Mouse (Mus musculus) olfactory bulb, adult 2 months (tissue): ENCODE measurements around the gene Cyfip1. TPM values are rescaled to one million over a fixed set of nuclear protein-coding genes. Genes with fewer than 3 reads are reported as not detected.
"Not testable (repeated sequence)": the region's sequence is repeated elsewhere in the genome, so short reads cannot be mapped to it uniquely, and the experiment has no call there.

ENCODE experiments used
- H3K27ac ChIP-seq: fragments of 200-500 bp; 2 replicates; pipeline ENCODE4 v1.5.1; 2012; ENCODE audit warnings: low read depth, low read length; ENCODE audit not compliant: insufficient read depth
- H3K4me1 ChIP-seq: fragments of 200-500 bp; 2 replicates; pipeline ENCODE4 v1.6.1; 2012; ENCODE audit warnings: low read length; ENCODE audit not compliant: control insufficient read depth, insufficient read depth
- H3K4me3 ChIP-seq: fragments of 200-500 bp; 2 replicates; pipeline ENCODE4 v1.5.1; 2012; ENCODE audit warnings: mild to moderate bottlenecking, low read depth, low read length, moderate library complexity; ENCODE audit not compliant: insufficient read depth
- CTCF ChIP-seq: fragments of 200-500 bp; IDR thresholded peaks from 2 replicates; pipeline ENCODE4 v1.5.1; 2012; ENCODE audit warnings: low read depth, mild to moderate bottlenecking, low read length, moderate library complexity; ENCODE audit not compliant: insufficient read depth
- POLR2A ChIP-seq: fragments of 200-500 bp; IDR thresholded peaks from 2 replicates; pipeline ENCODE4 v1.6.1; 2012; ENCODE audit warnings: mild to moderate bottlenecking, low read depth, low read length, moderate library complexity; ENCODE audit not compliant: insufficient read depth
- WGBS: fragments of 180-500 bp; shearing (Covaris S2); methylation state at CpG from one replicate; pipeline ENCODE4 v1.1.7; 2018; 5-methylcytosine and 5-hydroxymethylcytosine counted together
- polyA plus RNA-seq: library from polyadenylated mRNA; stranded (reverse); fragments of >200 nt; gene quantifications from 2 replicates; pipeline ENCODE4 v1.2.4, GENCODE M21; 2012; ENCODE audit warnings: low replicate concordance; ENCODE audit not compliant: missing spikeins, insufficient read depth, insufficient read length

Gene Cyfip1
- polyA plus RNA-seq, 1 experiment = not detected

DNA sequence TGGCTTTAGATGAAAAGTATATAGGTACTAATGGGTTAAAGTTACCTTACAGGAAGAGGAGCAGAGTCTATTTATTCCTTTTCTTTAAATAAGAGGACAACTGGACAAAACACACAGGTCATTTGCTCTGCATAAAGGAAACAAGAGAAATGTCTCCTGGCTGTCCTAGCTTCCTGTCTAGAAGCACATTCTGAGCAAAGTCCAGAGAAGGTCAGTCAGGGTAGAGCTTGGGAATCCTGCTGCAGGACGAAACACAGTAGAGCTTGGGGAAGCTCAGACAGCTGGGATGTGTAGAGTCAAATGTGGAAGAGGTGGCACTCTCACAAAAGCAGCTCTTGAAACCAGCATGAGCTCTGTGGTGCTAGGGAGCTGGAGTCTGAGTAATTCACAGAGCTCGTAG is 68.8 kb downstream of the Cyfip1 start:
- 72% methylated on average over 2 of the region's 2 CpGs for WGBS
- no peak overlapping the region for H3K27ac ChIP-seq
- H3K4me3 ChIP-seq = no peak overlapping the region
- H3K4me1 ChIP-seq = no peaks in the 10 kb centered on the region
- TF ChIP-seq CTCF = no peak
- no peak for TF ChIP-seq POLR2A

DNA sequence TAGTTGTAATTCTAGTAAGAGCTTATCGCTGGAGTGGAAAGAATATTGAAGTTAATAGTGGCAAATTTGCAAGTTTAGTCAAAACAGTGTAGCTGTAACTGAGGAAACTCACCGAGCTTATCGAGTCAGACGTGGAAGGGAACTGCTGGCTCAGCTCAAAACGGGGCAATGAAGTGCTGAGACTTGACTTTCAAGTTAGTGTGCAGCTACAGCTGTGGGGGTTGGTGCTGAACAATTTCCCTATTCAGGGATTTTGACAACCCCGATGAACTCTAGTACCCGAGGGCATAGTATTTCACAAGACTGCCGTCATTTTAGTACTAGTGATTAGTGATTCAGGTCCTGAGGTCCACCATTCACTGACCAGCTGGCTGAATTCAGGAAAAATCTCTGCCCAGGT is 69.8 kb downstream of the Cyfip1 start:
- no peak overlapping the region for H3K27ac ChIP-seq

DNA sequence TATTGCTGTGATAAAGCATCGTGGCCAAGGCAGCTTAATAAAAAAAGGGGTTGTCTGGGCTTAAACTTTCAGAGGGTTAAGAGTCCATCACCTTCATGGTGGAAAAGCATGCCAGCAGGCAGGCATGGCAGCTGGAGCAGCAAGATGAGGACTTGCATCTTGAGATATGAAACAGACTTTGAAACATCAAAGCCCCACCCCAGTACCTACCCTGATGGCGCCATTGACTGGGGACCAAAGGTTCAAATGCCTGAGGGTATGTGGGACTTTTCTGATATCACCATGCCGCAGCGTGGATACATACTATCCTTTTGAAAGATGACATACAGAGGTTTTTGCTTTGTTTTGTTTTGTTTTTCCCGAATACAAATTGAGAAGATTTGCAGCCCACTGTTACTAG is 70.6 kb downstream of the Cyfip1 start:
- Histone ChIP-seq H3K4me1 (no peaks in the 10 kb centered on the region), H3K27ac (no peak overlapping the region), H3K4me3 (no peak overlapping the region)
- TF ChIP-seq CTCF (no peak), POLR2A (no peak)
- 93% methylated on average over 5 of the region's 5 CpGs for WGBS

More for the DNA sequence above, 69.8 kb downstream of the Cyfip1 start:
- Histone ChIP-seq H3K4me3 (no peak overlapping the region), H3K4me1 (no peaks in the 10 kb centered on the region)
- TF ChIP-seq CTCF = no peak
- no peak for TF ChIP-seq POLR2A
- WGBS = 61% methylated on average over 8 of the region's 8 CpGs

DNA sequence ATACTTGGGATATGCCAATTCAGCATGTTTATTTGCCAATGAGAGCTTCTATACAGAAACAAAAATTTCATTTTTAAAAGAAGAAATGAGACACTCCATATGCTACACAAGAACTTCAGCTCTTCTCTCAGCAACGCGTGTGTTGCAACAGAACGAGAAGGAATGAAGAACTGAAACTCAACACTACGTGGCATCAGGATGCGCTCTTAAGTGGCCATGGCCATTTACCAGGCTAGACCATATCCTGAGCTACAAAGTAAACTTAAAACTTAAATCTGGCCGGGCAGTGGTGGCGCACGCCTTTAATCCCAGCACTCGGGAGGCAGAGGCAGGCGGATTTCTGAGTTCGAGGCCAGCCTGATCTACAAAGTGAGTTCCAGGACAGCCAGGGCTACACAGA is 76.8 kb downstream of the Cyfip1 start:
- not testable (repeated sequence) for H3K4me1 ChIP-seq, H3K4me3 ChIP-seq, H3K27ac ChIP-seq
- WGBS = 98% methylated on average over 11 of the region's 11 CpGs

DNA sequence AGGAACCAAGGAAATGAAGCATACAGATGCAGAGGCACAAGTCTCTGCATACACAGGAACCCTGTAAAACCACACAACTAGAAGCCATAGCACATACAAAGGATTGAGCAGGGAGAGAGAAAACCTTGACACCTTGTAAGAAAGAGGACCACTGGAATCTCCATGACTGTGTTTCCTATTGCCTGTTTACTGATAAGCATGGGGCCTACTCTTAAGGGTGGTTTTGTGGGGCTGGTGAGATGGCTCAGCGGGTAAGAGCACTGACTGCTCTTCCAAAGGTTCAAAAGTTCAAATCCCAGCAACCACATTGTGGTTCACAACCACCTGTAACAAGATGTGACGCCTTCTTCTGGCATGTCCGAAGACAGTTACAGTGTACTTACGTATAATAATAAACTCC is 85.7 kb downstream of the Cyfip1 start:
- 96% methylated on average over 4 of the region's 4 CpGs for WGBS
- TF ChIP-seq POLR2A (no peak), CTCF (no peak)

DNA sequence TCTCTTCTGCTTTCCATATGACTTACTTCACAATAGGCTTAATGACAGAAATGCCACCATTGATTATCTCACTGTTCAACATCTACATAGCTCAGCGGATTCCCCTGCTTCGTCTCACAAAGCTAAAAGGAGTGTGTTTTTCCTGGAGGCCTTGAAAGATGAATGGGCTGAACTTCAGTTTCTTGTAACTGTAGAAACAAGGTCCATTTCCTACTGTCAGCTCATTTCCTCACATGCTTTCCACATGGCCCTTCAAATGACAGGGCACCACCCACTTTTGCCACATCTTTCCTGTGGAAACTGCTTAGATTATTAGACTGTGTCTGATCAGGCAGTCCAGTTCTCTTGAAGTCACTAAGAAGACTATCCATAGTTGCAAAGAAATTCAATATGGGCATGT is 87.1 kb downstream of the Cyfip1 start:
- Histone ChIP-seq H3K4me1 (no peaks in the 10 kb centered on the region), H3K27ac (no peak overlapping the region), H3K4me3 (no peak overlapping the region)
- TF ChIP-seq CTCF = no peak
- TF ChIP-seq POLR2A = no peak
- WGBS = 94% methylated on average over 2 of the region's 2 CpGs

More for the DNA sequence above, 85.7 kb downstream of the Cyfip1 start:
- no peaks in the 10 kb centered on the region for H3K4me1 ChIP-seq
- no peak overlapping the region for H3K4me3 ChIP-seq
- no peak overlapping the region for H3K27ac ChIP-seq

DNA sequence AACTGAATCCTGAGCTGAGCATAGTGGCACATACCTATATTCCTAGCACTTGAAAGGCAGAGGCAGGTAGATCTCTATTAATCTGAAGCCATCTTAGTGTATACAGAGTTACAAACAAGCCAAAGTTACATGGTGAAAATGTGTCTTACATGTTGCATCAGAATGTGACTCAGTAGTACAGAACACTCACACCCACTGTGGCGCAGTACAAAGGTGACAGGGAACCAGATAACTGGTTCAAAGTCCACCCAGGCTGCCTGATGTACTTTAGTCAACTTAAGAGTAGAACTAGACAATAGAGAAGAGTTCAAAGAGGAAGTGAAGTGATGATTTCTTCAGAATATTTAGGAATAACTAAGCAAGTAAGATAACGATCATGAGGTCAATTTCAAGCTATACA is 93.5 kb downstream of the Cyfip1 start:
- no peaks in the 10 kb centered on the region for H3K4me1 ChIP-seq
- no peak overlapping the region for H3K4me3 ChIP-seq
- TF ChIP-seq CTCF (no peak), POLR2A (no peak)
- over 99% methylated on average over 2 of the region's 2 CpGs for WGBS
- H3K27ac ChIP-seq = no peak overlapping the region

DNA sequence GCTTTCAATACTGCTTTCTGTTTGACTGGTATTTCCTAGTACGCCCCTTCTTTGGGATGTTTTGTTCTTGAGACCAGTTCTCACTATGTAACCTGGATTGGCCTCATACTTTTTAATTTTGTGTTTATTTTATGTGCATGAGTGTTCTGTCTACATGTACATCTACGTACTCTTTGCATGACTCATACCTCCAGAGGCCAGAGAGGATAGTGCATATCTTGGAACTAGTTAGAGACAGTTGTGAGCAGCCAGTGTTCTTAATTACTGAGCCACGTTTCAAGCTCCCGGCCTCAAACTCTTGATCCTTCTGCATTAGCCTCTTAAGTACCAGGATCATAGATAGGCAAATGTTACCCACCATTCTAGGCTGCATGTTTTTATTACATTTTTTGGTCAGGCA is 96.8 kb downstream of the Cyfip1 start:
- Histone ChIP-seq H3K4me3 (no peak overlapping the region), H3K4me1 (no peaks in the 10 kb centered on the region), H3K27ac (no peak overlapping the region)
- WGBS = 66% methylated on average over 4 of the region's 4 CpGs
- no peak for TF ChIP-seq POLR2A
- no peak for TF ChIP-seq CTCF

DNA sequence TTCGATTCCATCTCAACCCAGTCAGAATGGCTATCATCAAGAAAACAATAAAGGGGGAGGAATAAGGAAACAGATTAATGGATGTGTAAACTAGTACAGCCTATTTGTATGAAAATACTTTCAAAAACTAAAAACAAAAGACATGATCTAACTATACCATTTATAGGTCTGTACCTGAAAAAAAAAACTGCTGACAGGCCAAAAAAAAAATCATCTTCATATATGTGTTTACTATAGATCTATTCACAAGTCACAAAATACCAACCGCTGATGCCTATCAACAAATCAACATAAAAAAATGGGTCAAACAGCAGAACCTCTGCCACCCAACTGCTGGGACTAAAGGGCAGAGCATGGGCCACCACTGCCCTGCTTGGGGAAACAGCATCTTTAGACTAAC is 114.5 kb downstream of the Cyfip1 start:
- TF ChIP-seq CTCF = no peak
- no peak for TF ChIP-seq POLR2A
- Histone ChIP-seq H3K27ac (no peak overlapping the region), H3K4me3 (no peak overlapping the region), H3K4me1 (peaks cover 1% of the 10 kb centered on the region; the same call in 1 of the 2 replicates)
- WGBS = 97% methylated on average over 2 of the region's 2 CpGs

DNA sequence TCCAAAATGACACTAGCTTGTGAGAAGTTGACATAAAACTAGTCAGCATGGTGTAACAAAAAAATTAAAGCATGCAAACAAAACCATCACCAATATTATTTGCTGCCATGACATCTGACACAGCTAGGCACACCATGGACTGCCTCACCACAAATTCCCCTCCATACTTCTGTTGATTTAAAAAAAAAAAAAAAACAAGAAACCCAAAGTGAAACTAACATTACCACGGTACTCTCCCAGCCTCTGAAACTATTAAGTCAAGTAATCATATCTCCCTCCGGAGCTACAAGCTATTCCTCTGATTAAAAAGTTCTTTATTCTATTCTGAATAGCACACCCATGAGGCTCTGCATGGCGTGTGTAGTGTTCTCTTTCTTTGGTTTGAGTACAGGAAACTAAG is 115.6 kb downstream of the Cyfip1 start:
- no peak overlapping the region for H3K4me3 ChIP-seq
- peaks cover 2% of the 10 kb centered on the region; the same call in 1 of the 2 replicates for H3K4me1 ChIP-seq
- TF ChIP-seq POLR2A (no peak), CTCF (no peak)
- no peak overlapping the region for H3K27ac ChIP-seq
- WGBS = 89% methylated on average over 3 of the region's 3 CpGs
